Mouse (Mus musculus) cortical plate, adult 2 months (tissue): ENCODE measurements around the gene Smad3. TPM values are rescaled to one million over a fixed set of nuclear protein-coding genes. Genes with fewer than 3 reads are reported as not detected.

Experiments
- H3K27ac ChIP-seq: fragments of 200-500 bp; 2 replicates; pipeline ENCODE4 v1.5.1; 2012; ENCODE audit warnings: low read length, control low read depth, inconsistent platforms; ENCODE audit not compliant: insufficient read depth
- H3K4me1 ChIP-seq: fragments of 200-500 bp; 2 replicates; pipeline ENCODE4 v1.6.1; 2011; ENCODE audit warnings: low read length; ENCODE audit not compliant: control insufficient read depth, insufficient read depth
- H3K4me3 ChIP-seq: fragments of 200-500 bp; 2 replicates; pipeline ENCODE4 v1.5.1; 2011; ENCODE audit warnings: mild to moderate bottlenecking, low read length, control low read depth; ENCODE audit not compliant: insufficient read depth
- CTCF ChIP-seq: fragments of 200-500 bp; IDR thresholded peaks from 2 replicates; pipeline ENCODE4 v1.5.1; 2011; ENCODE audit warnings: mild to moderate bottlenecking, control low read depth, low read length; ENCODE audit not compliant: insufficient read depth; ENCODE audit errors: extremely low read depth
- POLR2A ChIP-seq: fragments of 200-500 bp; IDR thresholded peaks from 2 replicates; pipeline ENCODE4 v1.6.1; 2011; ENCODE audit warnings: mild to moderate bottlenecking, low read length, control low read depth; ENCODE audit not compliant: insufficient read depth; ENCODE audit errors: extremely low read depth
- polyA plus RNA-seq: library from polyadenylated mRNA; depleted of rRNA; stranded (reverse); fragments of >200 nt; gene quantifications from 2 replicates; pipeline ENCODE4 v1.2.3, GENCODE M21; 2012; rRNA removed

Smad3 gene
- polyA plus RNA-seq, 1 experiment: 46.8 TPM

DNA sequence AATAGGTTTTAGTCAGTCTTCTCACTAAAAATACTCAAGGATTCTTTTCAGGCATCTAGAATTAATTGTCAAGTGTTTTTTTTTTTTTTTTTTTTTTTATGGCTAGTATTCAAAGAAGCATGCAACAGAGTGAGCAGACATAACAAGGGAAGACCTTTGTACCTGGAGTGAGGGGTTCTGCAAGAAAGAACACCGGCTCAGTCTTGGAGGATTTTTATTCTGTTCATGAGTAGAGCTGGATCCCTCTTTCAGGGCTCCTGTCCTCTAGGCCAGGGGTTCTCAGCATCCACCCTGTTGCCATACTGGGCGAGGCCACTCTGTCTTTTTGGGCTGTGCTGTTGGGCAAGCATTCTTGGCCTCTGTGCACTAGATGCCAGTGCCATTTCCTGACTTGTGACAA is 148.0 kb downstream of the Smad3 start:
- H3K27ac ChIP-seq: no peak overlapping the region
- H3K4me1 ChIP-seq: peaks cover 13% of the 10 kb centered on the region
- no peak overlapping the region for H3K4me3 ChIP-seq
- TF ChIP-seq CTCF (no peak), POLR2A (no peak)

- TF ChIP-seq CTCF: no peak
- peaks cover 12% of the 10 kb centered on the region for H3K4me1 ChIP-seq
- H3K4me3 ChIP-seq: no peak overlapping the region
- H3K27ac ChIP-seq: no peak overlapping the region
Observed at GRCm38 (mm10) chr9:63609246-63609645, 148.5 kb downstream of the Smad3 start.

GRCm38 (mm10) chr9:63608006-63608405 is 149.8 kb downstream of the Smad3 start:
- TF ChIP-seq CTCF (no peak), POLR2A (no peak)
- Histone ChIP-seq H3K27ac (no peak overlapping the region), H3K4me3 (no peak overlapping the region), H3K4me1 (peaks cover 11% of the 10 kb centered on the region)

DNA sequence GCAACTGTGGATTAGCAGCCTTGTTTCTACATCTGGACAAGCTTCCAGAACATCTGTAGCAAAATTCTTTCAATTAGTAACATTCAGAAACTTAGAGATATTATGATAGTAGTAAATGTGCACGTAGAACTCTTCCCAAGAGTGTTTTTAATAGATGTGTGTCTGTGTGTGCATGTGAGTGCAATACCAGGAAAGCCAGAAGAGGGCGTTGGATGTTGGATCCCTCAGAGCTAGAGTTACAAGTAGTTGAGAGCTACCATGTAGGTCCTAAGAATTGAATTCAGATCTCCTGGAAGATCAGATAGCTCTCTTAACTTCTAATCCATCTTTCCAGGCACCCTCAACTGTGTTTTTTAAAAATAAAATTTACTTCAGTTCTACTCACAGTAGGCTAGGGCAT is 151.2 kb downstream of the Smad3 start:
- Histone ChIP-seq H3K27ac (no peak overlapping the region), H3K4me1 (peaks cover 5% of the 10 kb centered on the region), H3K4me3 (no peak overlapping the region)
- no peak for TF ChIP-seq POLR2A
- no peak for TF ChIP-seq CTCF

DNA sequence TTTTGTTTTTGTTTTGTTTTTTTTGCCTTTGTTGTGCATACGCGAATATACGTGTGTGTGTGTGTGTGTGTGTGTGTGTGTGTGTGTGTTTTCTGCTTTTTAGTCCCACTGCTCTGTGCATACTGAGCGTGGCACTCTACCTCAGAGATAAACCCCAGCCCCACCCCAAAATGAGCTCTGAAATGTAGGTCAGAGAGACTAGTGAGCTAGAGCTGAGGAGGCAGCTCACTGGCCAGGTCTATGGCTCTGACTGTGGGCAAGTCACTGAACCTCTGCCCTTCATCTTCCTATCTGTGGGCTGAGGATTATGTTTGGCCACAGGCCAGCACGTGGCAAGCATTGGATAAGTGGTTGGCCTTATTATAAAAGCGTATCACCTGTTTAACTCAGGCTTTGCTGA is 153.9 kb downstream of the Smad3 start:
- H3K4me3 ChIP-seq: peak overlapping the region; percentile 17
- no peak overlapping the region for H3K27ac ChIP-seq
- TF ChIP-seq POLR2A: no peak
- no peak for TF ChIP-seq CTCF
- peaks cover 4% of the 10 kb centered on the region for H3K4me1 ChIP-seq

- TF ChIP-seq CTCF: no peak
- peak; percentile 56; the same call in 1 of the 2 replicates for TF ChIP-seq POLR2A
- Histone ChIP-seq H3K4me1 (peaks cover 2% of the 10 kb centered on the region), H3K4me3 (peak within 1 kb of the TSS; percentile 51), H3K27ac (peak within 1 kb of the TSS; percentile 72)
Observed at GRCm38 (mm10) chr9:63602043-63602939, 155.5 kb downstream of the Smad3 start, which contains the start of the genes Iqch and Aagab. Gene Iqch, minus strand, starts transcription at chr9:63602493. Gene Aagab, plus strand, starts transcription at chr9:63602660.

Other genes with a start within 250 kb of the Smad3 start
- gene Iqch, start 155.5 kb downstream of the Smad3 start, polyA plus RNA-seq: 0.04 and 0.13 TPM in 2 replicates
- gene Aagab, start 155.3 kb downstream of the Smad3 start, polyA plus RNA-seq: 30.7 and 33.8 TPM in 2 replicates